Mouse (Mus musculus) forebrain, embryonic 10.5 days (tissue): ENCODE measurements at regions not wholly inside any gene's neighbourhood (a gene's known extent, or its start where the extent isn't known, plus 50 kb on each side); places are given as distances from the start of the nearest gene placed in this dataset.
"Not testable (repeated sequence)": the region's sequence is repeated elsewhere in the genome, so short reads cannot be mapped to it uniquely, and the experiment has no call there.

Experiments used
- DNase-seq: peaks from one replicate; pipeline ENCODE4 v3.0.0-alpha.2; 2017; ENCODE audit warnings: low spot score; ENCODE audit errors: extremely low spot score
- H3K27ac ChIP-seq: fragments of 300-500 bp; sonication (generic); 2 replicates; pipeline ENCODE4 v1.5.1; 2016; ENCODE audit warnings: mild to moderate bottlenecking
- H3K27me3 ChIP-seq: fragments of 300-500 bp; sonication (generic); 2 replicates; pipeline ENCODE4 v1.6.1; 2016; ENCODE audit warnings: mild to moderate bottlenecking; ENCODE audit not compliant: poor library complexity, severe bottlenecking
- H3K36me3 ChIP-seq: fragments of 300-500 bp; sonication (generic); replicated peaks from 2 replicates; pipeline ENCODE4 v1.6.1; 2016; ENCODE audit warnings: mild to moderate bottlenecking, moderate library complexity
- H3K4me1 ChIP-seq: fragments of 300-500 bp; sonication (generic); 2 replicates; pipeline ENCODE4 v1.6.1; 2016
- H3K4me3 ChIP-seq: fragments of 300-500 bp; sonication (generic); 2 replicates; pipeline ENCODE4 v1.5.1; 2016; ENCODE audit warnings: mild to moderate bottlenecking, moderate library complexity
- H3K9me3 ChIP-seq: fragments of 300-500 bp; sonication (generic); 2 replicates; pipeline ENCODE4 v1.6.1; 2016; ENCODE audit warnings: mild to moderate bottlenecking, moderate library complexity
- WGBS: fragments of 180-500 bp; shearing (Covaris S2); methylation state at CpG from one replicate; pipeline ENCODE4 v1.1.7; 2016; 5-methylcytosine and 5-hydroxymethylcytosine counted together

- H3K9me3 ChIP-seq, result no peaks in the 10 kb centered on the region
- H3K4me3 ChIP-seq, result no peak overlapping the region
- 88% methylated on average over 1 of the region's 1 CpGs for WGBS
- DNase-seq, result no peak
- no peaks in the 10 kb centered on the region for H3K36me3 ChIP-seq
- no peaks in the 10 kb centered on the region for H3K27me3 ChIP-seq
- H3K27ac ChIP-seq, result no peak overlapping the region
- H3K4me1 ChIP-seq, result no peaks in the 10 kb centered on the region
Measured at GRCm38 (mm10) chr5:101441782-101442181, 223.0 kb downstream of the Nkx6-1 start.

- H3K36me3 ChIP-seq, result no peaks in the 10 kb centered on the region
- no peaks in the 10 kb centered on the region for H3K9me3 ChIP-seq
- no peaks in the 10 kb centered on the region for H3K4me1 ChIP-seq
- H3K27me3 ChIP-seq, result peaks cover 9% of the 10 kb centered on the region; the same call in 1 of the 2 replicates
- WGBS, result 85% methylated on average over 14 of the region's 14 CpGs
- H3K4me3 ChIP-seq, result no peak overlapping the region
- no peak overlapping the region for H3K27ac ChIP-seq
- no peak for DNase-seq
Measured at GRCm38 (mm10) chr5:101437666-101438299, 227.0 kb downstream of the Nkx6-1 start.

GRCm38 (mm10) chr5:101426067-101426771 lies 238.6 kb downstream of the Nkx6-1 start:
- peak overlapping the region; percentile 73 for H3K27ac ChIP-seq

GRCm38 (mm10) chr5:101384316-101384715 lies 280.5 kb downstream of the Nkx6-1 start:
- H3K36me3 ChIP-seq, result no peaks in the 10 kb centered on the region
- no peak overlapping the region for H3K4me3 ChIP-seq
- H3K27me3 ChIP-seq, result no peaks in the 10 kb centered on the region
- no peak overlapping the region for H3K27ac ChIP-seq
- no peak for DNase-seq
- H3K4me1 ChIP-seq, result peaks cover 7% of the 10 kb centered on the region
- no peaks in the 10 kb centered on the region for H3K9me3 ChIP-seq
- WGBS, result 85% methylated on average over 5 of the region's 5 CpGs

More at GRCm38 (mm10) chr5:101426067-101426771, 238.6 kb downstream of the Nkx6-1 start:
- Histone ChIP-seq H3K36me3 (no peaks in the 10 kb centered on the region), H3K4me3 (peak overlapping the region; percentile 34), H3K4me1 (peaks cover 23% of the 10 kb centered on the region), H3K27me3 (peaks cover 54% of the 10 kb centered on the region), H3K9me3 (no peaks in the 10 kb centered on the region)
- WGBS, result 23% methylated on average over 13 of the region's 13 CpGs
- peak; percentile 70 for DNase-seq

GRCm38 (mm10) chr5:101381361-101381760 lies 283.4 kb downstream of the Nkx6-1 start:
- DNase-seq, result no peak
- 75% methylated on average over 8 of the region's 8 CpGs for WGBS
- H3K4me3 ChIP-seq, result no peak overlapping the region
- H3K36me3 ChIP-seq, result no peaks in the 10 kb centered on the region
- H3K9me3 ChIP-seq, result no peaks in the 10 kb centered on the region
- no peaks in the 10 kb centered on the region for H3K27me3 ChIP-seq
- H3K4me1 ChIP-seq, result peaks cover 7% of the 10 kb centered on the region
- no peak overlapping the region for H3K27ac ChIP-seq

DNA sequence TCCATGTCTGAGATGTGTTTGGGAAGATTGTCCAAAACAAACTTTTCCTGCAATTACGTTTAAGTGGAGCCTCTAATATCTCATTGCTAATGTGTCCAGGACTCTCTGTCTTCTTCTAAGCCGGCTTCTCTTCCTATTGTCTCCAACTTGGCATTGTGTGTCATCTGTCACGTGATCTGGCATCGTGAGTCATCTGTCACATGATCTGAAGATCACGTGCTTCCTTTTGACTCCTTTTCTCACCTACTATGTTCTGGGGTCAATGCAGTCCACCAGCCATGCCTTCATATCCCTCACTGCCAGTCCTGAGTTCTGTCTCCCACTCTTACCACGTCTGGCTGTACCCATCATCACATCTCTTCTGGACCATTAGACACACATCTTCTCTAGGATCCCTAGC lies 288.1 kb downstream of the Nkx6-1 start:
- Histone ChIP-seq H3K4me1 (peaks cover 6% of the 10 kb centered on the region), H3K27ac (no peak overlapping the region), H3K9me3 (no peaks in the 10 kb centered on the region), H3K27me3 (peaks cover 8% of the 10 kb centered on the region; the same call in 1 of the 2 replicates), H3K4me3 (no peak overlapping the region), H3K36me3 (no peaks in the 10 kb centered on the region)
- 87% methylated on average over 6 of the region's 6 CpGs for WGBS
- no peak for DNase-seq

- no peak for DNase-seq
- Histone ChIP-seq H3K4me1 (no peaks in the 10 kb centered on the region), H3K36me3 (no peaks in the 10 kb centered on the region), H3K27ac (no peak overlapping the region), H3K4me3 (no peak overlapping the region), H3K27me3 (peaks cover 9% of the 10 kb centered on the region; the same call in 1 of the 2 replicates), H3K9me3 (no peaks in the 10 kb centered on the region)
- 89% methylated on average over 2 of the region's 2 CpGs for WGBS
Measured at GRCm38 (mm10) chr5:101374129-101374528, 290.7 kb downstream of the Nkx6-1 start.

DNA sequence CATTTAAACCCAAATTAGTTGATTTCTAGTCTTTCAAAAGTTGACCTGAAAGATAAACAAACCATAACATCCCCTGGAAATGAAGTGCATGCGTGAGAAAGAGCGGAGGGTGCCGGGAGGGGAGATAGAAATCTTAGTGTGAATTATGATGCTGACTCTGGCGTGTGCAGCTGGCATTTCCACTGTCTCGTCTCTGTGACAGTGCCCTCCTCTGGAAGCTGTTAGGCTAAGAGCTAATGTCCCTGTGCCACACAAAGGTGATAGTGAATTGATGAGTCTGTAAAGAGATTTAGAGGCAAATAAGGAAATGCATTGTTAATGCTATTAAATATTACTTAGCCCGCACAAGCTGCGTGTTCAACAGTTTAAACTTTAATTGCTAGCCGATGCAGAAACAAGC lies 292.6 kb downstream of the Nkx6-1 start:
- no peaks in the 10 kb centered on the region for H3K9me3 ChIP-seq
- H3K4me3 ChIP-seq, result no peak overlapping the region
- H3K36me3 ChIP-seq, result no peaks in the 10 kb centered on the region
- WGBS, result 82% methylated on average over 8 of the region's 8 CpGs
- no peak overlapping the region for H3K27ac ChIP-seq
- peaks cover 21% of the 10 kb centered on the region for H3K27me3 ChIP-seq
- no peak for DNase-seq
- H3K4me1 ChIP-seq, result no peaks in the 10 kb centered on the region

DNA sequence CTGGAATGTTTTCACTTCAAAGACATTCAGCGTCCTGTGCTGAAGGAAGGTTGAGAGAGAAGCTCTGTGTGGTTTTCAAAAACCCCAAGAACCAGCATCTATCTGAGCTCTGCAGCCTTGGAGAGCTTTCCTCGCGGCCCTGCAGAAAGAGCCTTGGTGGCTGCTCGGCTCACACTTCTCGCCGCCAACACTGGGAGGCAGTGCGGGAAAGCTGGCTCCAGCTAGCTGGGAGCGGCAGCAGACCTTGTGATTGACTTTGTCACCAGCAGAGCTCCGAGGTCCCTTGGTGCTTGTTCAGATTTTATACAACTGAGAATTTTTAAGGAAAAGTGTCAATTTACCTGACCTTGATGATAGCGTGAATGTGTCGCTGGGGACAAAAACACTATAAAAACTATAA lies 299.4 kb downstream of the Nkx6-1 start:
- WGBS, result 14% methylated on average over 11 of the region's 11 CpGs
- H3K4me1 ChIP-seq, result peaks cover 1% of the 10 kb centered on the region; the same call in 1 of the 2 replicates
- no peak overlapping the region for H3K27ac ChIP-seq
- peaks cover 72% of the 10 kb centered on the region for H3K27me3 ChIP-seq
- H3K4me3 ChIP-seq, result no peak overlapping the region
- no peaks in the 10 kb centered on the region for H3K36me3 ChIP-seq
- no peaks in the 10 kb centered on the region for H3K9me3 ChIP-seq
- DNase-seq, result peak; percentile 63

- H3K4me3 ChIP-seq, result no peak overlapping the region
- H3K27ac ChIP-seq, result no peak overlapping the region
- peaks cover 51% of the 10 kb centered on the region for H3K27me3 ChIP-seq
- H3K4me1 ChIP-seq, result peaks cover 8% of the 10 kb centered on the region; the same call in 1 of the 2 replicates
- WGBS, result 56% methylated on average over 6 of the region's 6 CpGs
- no peaks in the 10 kb centered on the region for H3K9me3 ChIP-seq
- H3K36me3 ChIP-seq, result no peaks in the 10 kb centered on the region
- no peak for DNase-seq
Measured at GRCm38 (mm10) chr5:101359986-101360385, 304.8 kb downstream of the Nkx6-1 start.

- WGBS, result 82% methylated on average over 3 of the region's 3 CpGs
- Histone ChIP-seq H3K27me3 (no peaks in the 10 kb centered on the region), H3K4me1 (no peaks in the 10 kb centered on the region), H3K4me3 (no peak overlapping the region), H3K27ac (no peak overlapping the region), H3K36me3 (no peaks in the 10 kb centered on the region), H3K9me3 (no peaks in the 10 kb centered on the region; the same call in 1 of the 2 replicates)
- DNase-seq, result no peak
Measured at GRCm38 (mm10) chr5:101345406-101345805, 319.4 kb downstream of the Nkx6-1 start.

DNA sequence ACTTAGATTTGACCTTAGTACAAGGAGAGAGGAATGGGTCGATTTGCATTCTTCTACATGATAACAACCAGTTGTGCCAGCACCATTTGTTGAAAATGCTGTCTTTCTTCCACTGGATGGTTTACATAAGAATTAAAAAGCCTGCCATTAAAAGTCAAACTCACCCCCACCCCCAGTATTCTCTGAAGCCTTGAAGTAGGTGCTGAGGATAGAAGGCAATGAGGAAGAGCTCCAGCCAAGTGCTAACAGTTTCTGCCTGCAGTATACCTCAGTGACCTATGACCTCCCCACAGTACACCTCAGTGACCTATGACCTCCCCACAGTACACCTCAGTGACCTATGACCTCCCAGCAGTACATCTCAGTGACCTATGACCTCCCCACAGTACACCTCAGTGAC lies 328.4 kb downstream of the Nkx6-1 start:
- not testable (repeated sequence) for H3K36me3 ChIP-seq, DNase-seq
- WGBS, result 100% methylated on average over 1 of the region's 1 CpGs

GRCm38 (mm10) chr5:101331825-101332224 lies 333.0 kb downstream of the Nkx6-1 start:
- Histone ChIP-seq H3K27ac (no peak overlapping the region), H3K4me1 (no peaks in the 10 kb centered on the region), H3K9me3 (no peaks in the 10 kb centered on the region), H3K36me3 (no peaks in the 10 kb centered on the region), H3K27me3 (peaks cover 46% of the 10 kb centered on the region), H3K4me3 (no peak overlapping the region)
- no peak for DNase-seq
- WGBS, result 95% methylated on average over 10 of the region's 10 CpGs

More for the DNA sequence above, 328.4 kb downstream of the Nkx6-1 start:
- not testable (repeated sequence) for H3K27ac ChIP-seq, H3K4me1 ChIP-seq, H3K27me3 ChIP-seq, H3K4me3 ChIP-seq, H3K9me3 ChIP-seq
